Mouse (Mus musculus): Measurements from ENCODE around the gene Jazf1. TPM values are rescaled to one million over a fixed set of nuclear protein-coding genes. Genes with fewer than 3 reads are reported as not detected.

Jazf1 gene
- polyA plus RNA-seq, 1 experiment from 2014 or later, result 9.3 TPM

GRCm38 (mm10) chr6:52906801-52907200 lies 161.6 kb downstream of the Jazf1 start:
- ATAC-seq (ENCODE audit: insufficient number of reproducible peaks, insufficient read depth, low FRiP score, low read depth), result no peak
- WGBS, result 83% methylated on average over 5 of the region's 5 CpGs
- H3K9ac ChIP-seq (replicated peaks; ENCODE audit: low read depth, low read length), result no peak overlapping the region
- H3K27ac ChIP-seq (ENCODE audit: low read length), result no peak overlapping the region
- H3K4me1 ChIP-seq (ENCODE audit: control insufficient read depth, insufficient read depth, low read length), result no peaks in the 10 kb centered on the region
- no peaks in the 10 kb centered on the region for H3K36me3 ChIP-seq (ENCODE audit: control insufficient read depth, insufficient read depth, low read length)
- no peaks in the 10 kb centered on the region for H3K27me3 ChIP-seq (ENCODE audit: control insufficient read depth, insufficient read depth, low read length)
- no peak overlapping the region for H3K4me2 ChIP-seq (replicated peaks; ENCODE audit: low read depth, low read length)
- H3K4me3 ChIP-seq (ENCODE audit: low read depth, low read length), result no peak overlapping the region
- no peaks in the 10 kb centered on the region for H3K9me3 ChIP-seq (ENCODE audit: control insufficient read depth, low read depth, low read length)

GRCm38 (mm10) chr6:52905100-52905499 lies 163.3 kb downstream of the Jazf1 start:
- H3K4me1 ChIP-seq (ENCODE audit: control insufficient read depth, insufficient read depth, low read length), result no peaks in the 10 kb centered on the region
- H3K9ac ChIP-seq (replicated peaks; ENCODE audit: low read depth, low read length), result no peak overlapping the region
- no peaks in the 10 kb centered on the region for H3K9me3 ChIP-seq (ENCODE audit: control insufficient read depth, low read depth, low read length)
- H3K27ac ChIP-seq (ENCODE audit: low read length), result no peak overlapping the region
- 67% methylated on average over 3 of the region's 3 CpGs for WGBS
- H3K27me3 ChIP-seq (ENCODE audit: control insufficient read depth, insufficient read depth, low read length), result no peaks in the 10 kb centered on the region
- H3K36me3 ChIP-seq (ENCODE audit: control insufficient read depth, insufficient read depth, low read length), result no peaks in the 10 kb centered on the region
- no peak for ATAC-seq (ENCODE audit: insufficient number of reproducible peaks, insufficient read depth, low FRiP score, low read depth)
- H3K4me2 ChIP-seq (replicated peaks; ENCODE audit: low read depth, low read length), result no peak overlapping the region
- H3K4me3 ChIP-seq (ENCODE audit: low read depth, low read length), result no peak overlapping the region

- no peaks in the 10 kb centered on the region for H3K27me3 ChIP-seq (ENCODE audit: control insufficient read depth, insufficient read depth, low read length)
- WGBS, result 75% methylated on average over 4 of the region's 4 CpGs
- H3K4me3 ChIP-seq (ENCODE audit: low read depth, low read length), result no peak overlapping the region
- H3K4me1 ChIP-seq (ENCODE audit: control insufficient read depth, insufficient read depth, low read length), result no peaks in the 10 kb centered on the region
- H3K9me3 ChIP-seq (ENCODE audit: control insufficient read depth, low read depth, low read length), result no peaks in the 10 kb centered on the region
- H3K9ac ChIP-seq (replicated peaks; ENCODE audit: low read depth, low read length), result no peak overlapping the region
- no peaks in the 10 kb centered on the region for H3K36me3 ChIP-seq (ENCODE audit: control insufficient read depth, insufficient read depth, low read length)
- no peak for ATAC-seq (ENCODE audit: insufficient number of reproducible peaks, insufficient read depth, low FRiP score, low read depth)
- no peak overlapping the region for H3K27ac ChIP-seq (ENCODE audit: low read length)
- no peak overlapping the region for H3K4me2 ChIP-seq (replicated peaks; ENCODE audit: low read depth, low read length)
Observed at GRCm38 (mm10) chr6:52903226-52903960, 165.0 kb downstream of the Jazf1 start.

- Histone ChIP-seq H3K27ac (ENCODE audit: low read length) (no peak overlapping the region), H3K36me3 (ENCODE audit: control insufficient read depth, insufficient read depth, low read length) (no peaks in the 10 kb centered on the region), H3K9ac (replicated peaks; ENCODE audit: low read depth, low read length) (no peak overlapping the region), H3K27me3 (ENCODE audit: control insufficient read depth, insufficient read depth, low read length) (no peaks in the 10 kb centered on the region), H3K4me2 (replicated peaks; ENCODE audit: low read depth, low read length) (no peak overlapping the region), H3K4me1 (ENCODE audit: control insufficient read depth, insufficient read depth, low read length) (no peaks in the 10 kb centered on the region), H3K9me3 (ENCODE audit: control insufficient read depth, low read depth, low read length) (no peaks in the 10 kb centered on the region), H3K4me3 (ENCODE audit: low read depth, low read length) (no peak overlapping the region)
- WGBS, result 84% methylated on average over 3 of the region's 3 CpGs
- ATAC-seq (ENCODE audit: insufficient number of reproducible peaks, insufficient read depth, low FRiP score, low read depth), result no peak
Observed at GRCm38 (mm10) chr6:52899574-52900245, 168.7 kb downstream of the Jazf1 start.

- no peak overlapping the region for H3K27ac ChIP-seq (ENCODE audit: low read length)
- WGBS, result 77% methylated on average over 4 of the region's 4 CpGs
- H3K4me2 ChIP-seq (replicated peaks; ENCODE audit: low read depth, low read length), result no peak overlapping the region
Observed at GRCm38 (mm10) chr6:52895075-52895474, 173.4 kb downstream of the Jazf1 start.

GRCm38 (mm10) chr6:52894501-52894823 lies 174.0 kb downstream of the Jazf1 start:
- H3K9me3 ChIP-seq (ENCODE audit: control insufficient read depth, low read depth, low read length), result no peaks in the 10 kb centered on the region
- H3K27me3 ChIP-seq (ENCODE audit: control insufficient read depth, insufficient read depth, low read length), result no peaks in the 10 kb centered on the region
- no peak overlapping the region for H3K27ac ChIP-seq (ENCODE audit: low read length)
- H3K4me2 ChIP-seq (replicated peaks; ENCODE audit: low read depth, low read length), result no peak overlapping the region
- H3K4me1 ChIP-seq (ENCODE audit: control insufficient read depth, insufficient read depth, low read length), result peaks cover 4% of the 10 kb centered on the region; the same call in 1 of the 2 replicates
- ATAC-seq (ENCODE audit: insufficient number of reproducible peaks, insufficient read depth, low FRiP score, low read depth), result no peak
- no peak overlapping the region for H3K4me3 ChIP-seq (ENCODE audit: low read depth, low read length)
- 39% methylated on average over 13 of the region's 13 CpGs for WGBS
- no peak overlapping the region for H3K9ac ChIP-seq (replicated peaks; ENCODE audit: low read depth, low read length)
- H3K36me3 ChIP-seq (ENCODE audit: control insufficient read depth, insufficient read depth, low read length), result no peaks in the 10 kb centered on the region

More at GRCm38 (mm10) chr6:52895075-52895474, 173.4 kb downstream of the Jazf1 start:
- Histone ChIP-seq H3K27me3 (ENCODE audit: control insufficient read depth, insufficient read depth, low read length) (no peaks in the 10 kb centered on the region), H3K9me3 (ENCODE audit: control insufficient read depth, low read depth, low read length) (no peaks in the 10 kb centered on the region), H3K9ac (replicated peaks; ENCODE audit: low read depth, low read length) (no peak overlapping the region), H3K4me3 (ENCODE audit: low read depth, low read length) (no peak overlapping the region), H3K4me1 (ENCODE audit: control insufficient read depth, insufficient read depth, low read length) (peaks cover 4% of the 10 kb centered on the region; the same call in 1 of the 2 replicates), H3K36me3 (ENCODE audit: control insufficient read depth, insufficient read depth, low read length) (no peaks in the 10 kb centered on the region)
- ATAC-seq (ENCODE audit: insufficient number of reproducible peaks, insufficient read depth, low FRiP score, low read depth), result no peak

- H3K4me2 ChIP-seq (replicated peaks; ENCODE audit: low read depth, low read length), result no peak overlapping the region
- no peaks in the 10 kb centered on the region for H3K27me3 ChIP-seq (ENCODE audit: control insufficient read depth, insufficient read depth, low read length)
- H3K9ac ChIP-seq (replicated peaks; ENCODE audit: low read depth, low read length), result no peak overlapping the region
- no peaks in the 10 kb centered on the region for H3K9me3 ChIP-seq (ENCODE audit: control insufficient read depth, low read depth, low read length)
- peaks cover 4% of the 10 kb centered on the region; the same call in 1 of the 2 replicates for H3K4me1 ChIP-seq (ENCODE audit: control insufficient read depth, insufficient read depth, low read length)
- no peaks in the 10 kb centered on the region for H3K36me3 ChIP-seq (ENCODE audit: control insufficient read depth, insufficient read depth, low read length)
- no peak overlapping the region for H3K4me3 ChIP-seq (ENCODE audit: low read depth, low read length)
- H3K27ac ChIP-seq (ENCODE audit: low read length), result no peak overlapping the region
- ATAC-seq (ENCODE audit: insufficient number of reproducible peaks, insufficient read depth, low FRiP score, low read depth), result no peak
- WGBS, result 48% methylated on average over 9 of the region's 9 CpGs
Observed at GRCm38 (mm10) chr6:52893811-52894500, 174.5 kb downstream of the Jazf1 start.

GRCm38 (mm10) chr6:52892978-52893377 lies 175.5 kb downstream of the Jazf1 start:
- H3K36me3 ChIP-seq (ENCODE audit: control insufficient read depth, insufficient read depth, low read length), result no peaks in the 10 kb centered on the region
- no peaks in the 10 kb centered on the region for H3K27me3 ChIP-seq (ENCODE audit: control insufficient read depth, insufficient read depth, low read length)
- no peak for ATAC-seq (ENCODE audit: insufficient number of reproducible peaks, insufficient read depth, low FRiP score, low read depth)
- peaks cover 4% of the 10 kb centered on the region; the same call in 1 of the 2 replicates for H3K4me1 ChIP-seq (ENCODE audit: control insufficient read depth, insufficient read depth, low read length)
- no peak overlapping the region for H3K9ac ChIP-seq (replicated peaks; ENCODE audit: low read depth, low read length)
- H3K27ac ChIP-seq (ENCODE audit: low read length), result no peak overlapping the region
- H3K4me2 ChIP-seq (replicated peaks; ENCODE audit: low read depth, low read length), result no peak overlapping the region
- 67% methylated on average over 3 of the region's 3 CpGs for WGBS
- no peaks in the 10 kb centered on the region for H3K9me3 ChIP-seq (ENCODE audit: control insufficient read depth, low read depth, low read length)
- no peak overlapping the region for H3K4me3 ChIP-seq (ENCODE audit: low read depth, low read length)
